Mouse (Mus musculus): ENCODE measurements around the gene Crtc1.

DNA sequence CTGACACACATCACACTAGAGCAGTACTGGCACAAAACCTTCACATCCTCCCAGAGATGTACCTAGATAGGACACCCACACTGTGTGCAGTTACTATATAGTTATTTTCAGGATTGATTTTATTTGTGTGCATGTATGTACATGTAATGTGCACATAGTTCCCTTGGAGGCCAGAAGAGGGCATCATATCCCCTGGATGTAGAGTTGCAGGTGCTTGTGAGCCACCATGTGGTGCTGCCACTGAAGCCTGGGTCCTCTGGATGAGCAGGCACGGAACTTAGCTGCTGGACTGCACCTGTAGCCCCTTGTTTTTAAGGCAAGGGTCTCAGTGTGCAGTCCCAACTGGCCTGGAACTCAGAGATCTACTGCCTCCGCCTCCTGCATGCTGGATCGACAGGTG, 35.2 kb downstream of the Crtc1 start:
- no peak for TF ChIP-seq POLR2AphosphoS2 (IDR thresholded peaks at IDR 0.05; ENCODE audit: insufficient read length, low read depth)
- no peak for TF ChIP-seq POLR2A (IDR thresholded peaks at IDR 0.05; ENCODE audit: insufficient read length, low read depth)
- TF ChIP-seq USF1 (IDR thresholded peaks at IDR 0.05; ENCODE audit: low read depth), result no peak
- TF ChIP-seq TCF12 (IDR thresholded peaks at IDR 0.05; ENCODE audit: insufficient read depth, poor library complexity, severe bottlenecking), result no peak
- TF ChIP-seq MAX (IDR thresholded peaks at IDR 0.05; ENCODE audit: low read depth), result no peak
- no peak for TF ChIP-seq MYOD1 (IDR thresholded peaks at IDR 0.05; ENCODE audit: control insufficient read depth in 1 of 3, insufficient read length in 2 of 3, low read depth in 2 of 3)
- no peak for TF ChIP-seq MYOG (IDR thresholded peaks at IDR 0.05; ENCODE audit: control insufficient read depth in 1 of 3, insufficient read depth in 1 of 3, insufficient read length in 2 of 3, low read depth in 2 of 3)
- TF ChIP-seq E2F4 (IDR thresholded peaks at IDR 0.05; ENCODE audit: insufficient read depth), result no peak
- no peak for TF ChIP-seq CEBPB (IDR thresholded peaks at IDR 0.05; ENCODE audit: insufficient read depth, poor library complexity, severe bottlenecking)
- TF ChIP-seq TCF3 (IDR thresholded peaks at IDR 0.05; ENCODE audit: insufficient read length, low read depth), result no peak
